Mouse (Mus musculus): ENCODE data around the gene Lin54.

Lin54 gene

GRCm38 (mm10) chr5:100500458-100500961, at the start of gene Lin54:
TSS of gene Lin54 (minus strand) at chr5:100500639.
- in situ Hi-C loops (cut with MboI; ENCODE audit: low pct_unique_long_range_greater_than_20kb in 1 of 2, low sequenced_read_pairs in 2 of 2, unreplicated experiment in 1 of 2): no loop called here

DNA sequence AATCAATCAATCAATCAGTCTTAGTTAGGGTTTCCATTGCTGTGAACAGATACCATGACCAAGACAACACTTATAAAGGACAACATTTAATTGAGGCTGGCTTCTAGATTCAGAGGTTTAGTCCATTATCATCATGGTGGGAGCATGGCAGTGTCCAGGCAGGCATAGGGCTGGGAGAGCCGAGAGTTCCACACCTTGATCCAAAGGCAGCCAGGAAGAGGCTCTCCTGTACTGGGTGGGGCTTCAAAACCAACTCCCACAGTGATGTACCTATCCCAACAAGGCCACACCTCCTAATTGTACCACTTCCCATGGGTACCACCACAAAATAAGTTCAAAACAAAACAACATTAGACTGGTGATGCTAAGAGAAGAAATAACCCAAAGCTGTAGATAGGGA, 49.7 kb upstream of the Lin54 start:
- in situ Hi-C loops (cut with MboI; ENCODE audit: low pct_unique_long_range_greater_than_20kb in 1 of 2, low sequenced_read_pairs in 2 of 2, unreplicated experiment in 1 of 2): loop anchor here in 1 of 2 experiments (10.0 kb wide), 1 partner anchor 115 kb away; no protein-coding TSS in a partner anchor

GRCm38 (mm10) chr5:100549311-100549710, 48.9 kb upstream of the Lin54 start:
- in situ Hi-C loops (cut with MboI; ENCODE audit: low pct_unique_long_range_greater_than_20kb in 1 of 2, low sequenced_read_pairs in 2 of 2, unreplicated experiment in 1 of 2): no loop called here

DNA sequence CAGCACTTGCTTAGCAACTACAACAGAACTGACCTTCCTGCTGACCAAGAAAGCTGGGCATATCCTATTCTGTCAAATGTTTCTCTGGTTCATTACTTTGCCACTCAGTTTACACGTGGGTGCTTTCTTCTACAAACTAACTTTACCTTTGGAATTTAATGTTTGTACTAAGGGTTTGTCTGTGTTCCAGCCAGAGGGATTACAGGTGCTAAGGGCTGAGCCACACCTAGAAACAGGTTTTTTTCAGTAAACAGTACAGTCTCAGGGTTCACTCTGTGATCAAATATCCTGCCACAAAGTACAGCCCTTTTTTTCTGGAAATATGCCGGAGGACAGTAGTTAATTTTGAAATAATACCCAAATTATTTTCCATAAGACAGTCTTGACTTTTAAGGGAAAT, 47.8 kb upstream of the Lin54 start:
- in situ Hi-C loops (cut with MboI; ENCODE audit: low pct_unique_long_range_greater_than_20kb in 1 of 2, low sequenced_read_pairs in 2 of 2, unreplicated experiment in 1 of 2): no loop called here

DNA sequence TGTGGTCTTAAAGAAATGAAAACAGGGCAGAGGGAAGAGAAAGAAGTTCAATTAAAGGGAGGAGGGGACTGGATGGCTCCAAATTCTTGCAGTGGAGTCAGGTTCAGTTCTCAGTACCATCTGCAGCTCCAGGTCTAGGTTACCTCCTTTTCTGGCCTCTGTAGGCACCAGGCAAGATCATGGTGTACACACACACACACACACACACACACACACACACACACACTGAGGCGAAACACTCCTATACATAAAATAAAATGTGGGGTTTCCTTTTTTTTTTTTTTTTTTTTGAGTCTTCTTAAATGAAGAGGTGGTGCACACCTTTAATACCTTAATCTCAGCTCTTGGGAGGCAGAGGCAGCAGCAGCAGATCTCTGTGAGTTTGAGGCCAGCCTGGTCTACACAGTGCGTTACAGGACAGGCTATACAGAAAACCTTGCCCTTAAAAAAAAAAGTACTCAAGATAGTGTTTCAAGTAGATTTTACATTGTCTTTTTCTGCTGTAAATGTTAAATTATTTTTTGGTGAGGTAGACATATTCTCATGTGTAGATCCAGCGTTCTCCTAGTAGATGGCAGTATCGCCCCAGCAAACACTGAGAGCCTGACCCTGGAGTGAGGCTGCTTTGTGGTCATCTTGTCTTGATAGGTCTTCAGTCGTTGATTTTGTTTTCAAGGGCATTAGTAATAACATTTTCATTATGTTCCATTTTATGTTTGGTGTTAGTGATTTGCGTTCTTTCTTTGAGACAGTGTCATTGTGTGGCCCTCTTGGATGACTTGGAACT, 46.0 kb upstream of the Lin54 start:
- in situ Hi-C loops (cut with MboI; ENCODE audit: low pct_unique_long_range_greater_than_20kb in 1 of 2, low sequenced_read_pairs in 2 of 2, unreplicated experiment in 1 of 2): no loop called here

DNA sequence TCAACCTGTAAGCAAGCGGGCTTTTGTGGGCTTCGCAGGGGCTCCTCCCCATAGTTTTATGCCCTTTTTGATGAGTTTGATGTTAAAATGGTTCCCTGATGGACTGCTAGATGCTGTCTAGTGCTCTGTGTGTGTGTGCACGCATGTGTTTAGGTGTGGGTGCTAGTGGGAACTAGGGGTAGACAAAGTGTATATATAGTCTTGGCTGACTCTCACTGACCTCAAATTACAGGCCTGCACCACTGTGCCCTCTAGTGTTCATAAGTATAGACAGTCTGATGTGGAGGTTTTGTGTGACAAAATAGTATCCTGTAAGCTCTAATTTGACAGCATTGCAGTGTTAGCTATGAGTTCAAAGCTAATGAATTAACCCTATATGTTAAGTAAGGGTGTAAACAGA, 36.2 kb upstream of the Lin54 start:
- in situ Hi-C loops (cut with MboI; ENCODE audit: low pct_unique_long_range_greater_than_20kb in 1 of 2, low sequenced_read_pairs in 2 of 2, unreplicated experiment in 1 of 2): no loop called here

- in situ Hi-C loops (cut with MboI; ENCODE audit: low pct_unique_long_range_greater_than_20kb in 1 of 2, low sequenced_read_pairs in 2 of 2, unreplicated experiment in 1 of 2): no loop called here
Measured at GRCm38 (mm10) chr5:100535826-100536225, 35.4 kb upstream of the Lin54 start.

DNA sequence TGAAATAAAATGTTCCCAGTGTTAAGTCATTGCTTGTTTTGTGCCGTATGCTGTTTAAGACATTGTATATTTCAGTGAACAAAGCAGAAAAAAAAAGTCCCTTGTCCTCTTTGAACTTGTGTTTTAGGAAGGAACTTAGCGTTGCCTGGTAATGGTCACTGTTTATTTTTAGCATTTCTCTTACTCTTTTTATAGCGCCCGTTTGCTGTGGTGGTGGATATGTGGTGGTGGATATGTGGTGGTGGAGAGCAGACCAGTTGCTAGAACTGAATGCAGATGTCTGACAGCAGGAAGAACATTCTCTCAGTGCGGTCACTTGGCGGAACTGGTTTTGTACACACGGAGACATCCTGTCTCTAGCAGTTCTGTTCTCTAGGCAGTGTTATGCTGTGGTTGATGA, 25.7 kb upstream of the Lin54 start:
- in situ Hi-C loops (cut with MboI; ENCODE audit: low pct_unique_long_range_greater_than_20kb in 1 of 2, low sequenced_read_pairs in 2 of 2, unreplicated experiment in 1 of 2): no loop called here

- in situ Hi-C loops (cut with MboI; ENCODE audit: low pct_unique_long_range_greater_than_20kb in 1 of 2, low sequenced_read_pairs in 2 of 2, unreplicated experiment in 1 of 2): no loop called here
Measured at GRCm38 (mm10) chr5:100525620-100526019, 25.2 kb upstream of the Lin54 start.

- in situ Hi-C loops (cut with MboI; ENCODE audit: low pct_unique_long_range_greater_than_20kb in 1 of 2, low sequenced_read_pairs in 2 of 2, unreplicated experiment in 1 of 2): no loop called here
Measured at GRCm38 (mm10) chr5:100524921-100525320, 24.5 kb upstream of the Lin54 start.

GRCm38 (mm10) chr5:100523331-100523730, 22.9 kb upstream of the Lin54 start:
- in situ Hi-C loops (cut with MboI; ENCODE audit: low pct_unique_long_range_greater_than_20kb in 1 of 2, low sequenced_read_pairs in 2 of 2, unreplicated experiment in 1 of 2): no loop called here

DNA sequence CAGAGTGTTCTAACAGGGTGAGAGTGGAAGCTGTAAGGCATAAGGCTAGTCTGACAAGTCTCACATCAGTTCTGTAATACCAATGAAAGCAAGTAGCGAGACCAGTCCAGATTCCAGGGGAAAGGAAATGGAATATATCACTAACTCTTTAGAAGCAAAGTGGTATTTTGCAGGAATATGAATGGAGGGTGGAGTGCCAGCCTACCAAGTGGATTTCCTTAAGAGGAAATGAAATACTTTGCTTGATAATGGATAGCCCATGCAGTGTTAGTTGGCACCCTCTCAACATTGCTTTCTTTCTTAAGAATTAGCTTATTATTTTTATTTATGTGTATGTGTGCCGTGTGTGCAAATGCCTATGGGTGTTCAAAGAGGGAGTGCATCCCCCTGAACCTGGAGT, 19.8 kb upstream of the Lin54 start:
- in situ Hi-C loops (cut with MboI; ENCODE audit: low pct_unique_long_range_greater_than_20kb in 1 of 2, low sequenced_read_pairs in 2 of 2, unreplicated experiment in 1 of 2): no loop called here

DNA sequence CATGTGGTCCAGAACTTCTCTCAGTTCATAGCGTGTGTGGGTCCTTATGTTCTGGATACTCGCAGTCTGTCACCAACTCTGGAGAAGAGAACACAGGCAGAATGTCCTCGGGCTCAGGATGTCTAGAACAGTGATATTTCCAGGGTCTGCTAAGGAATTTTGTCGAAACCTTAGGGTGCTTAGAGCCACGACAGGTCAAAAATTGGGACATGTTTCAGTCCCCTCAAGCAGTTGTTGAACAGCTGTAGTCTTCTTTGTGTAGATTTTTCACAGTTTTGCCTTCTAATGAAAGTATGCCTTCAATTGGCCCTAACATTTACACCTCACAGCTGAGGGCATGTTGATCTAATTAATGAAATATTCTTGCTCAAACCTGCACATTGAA, 18.6 kb upstream of the Lin54 start:
- in situ Hi-C loops (cut with MboI; ENCODE audit: low pct_unique_long_range_greater_than_20kb in 1 of 2, low sequenced_read_pairs in 2 of 2, unreplicated experiment in 1 of 2): no loop called here

- in situ Hi-C loops (cut with MboI; ENCODE audit: low pct_unique_long_range_greater_than_20kb in 1 of 2, low sequenced_read_pairs in 2 of 2, unreplicated experiment in 1 of 2): no loop called here
Measured at GRCm38 (mm10) chr5:100518049-100519026, 17.9 kb upstream of the Lin54 start, which contains the start of gene Cops4. TSS of gene Cops4 (plus strand) at chr5:100518309.

- in situ Hi-C loops (cut with MboI; ENCODE audit: low pct_unique_long_range_greater_than_20kb in 1 of 2, low sequenced_read_pairs in 2 of 2, unreplicated experiment in 1 of 2): no loop called here
Measured at GRCm38 (mm10) chr5:100512576-100512975, 12.1 kb upstream of the Lin54 start.

GRCm38 (mm10) chr5:100509247-100509646, 8.8 kb upstream of the Lin54 start:
- in situ Hi-C loops (cut with MboI; ENCODE audit: low pct_unique_long_range_greater_than_20kb in 1 of 2, low sequenced_read_pairs in 2 of 2, unreplicated experiment in 1 of 2): no loop called here

DNA sequence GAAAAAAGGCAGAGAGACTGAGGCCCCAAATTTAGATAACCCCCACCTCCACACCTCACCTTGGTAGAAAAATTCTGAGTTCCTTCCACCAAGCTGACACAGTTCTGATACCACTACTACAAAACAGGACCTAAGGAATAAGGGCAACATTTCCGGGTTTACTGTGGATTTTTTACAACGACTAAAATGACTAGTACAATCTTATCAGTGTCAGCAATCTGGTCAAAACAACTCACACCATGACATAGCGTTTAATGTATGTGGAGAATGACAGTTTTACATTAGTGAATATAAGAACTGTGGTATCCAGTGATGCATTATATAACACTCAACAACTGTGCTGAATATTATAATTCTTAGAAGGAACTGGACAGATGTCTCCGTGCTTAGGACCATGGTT, 828 bp upstream of the Lin54 start:
- in situ Hi-C loops (cut with MboI; ENCODE audit: low pct_unique_long_range_greater_than_20kb in 1 of 2, low sequenced_read_pairs in 2 of 2, unreplicated experiment in 1 of 2): no loop called here

- in situ Hi-C loops (cut with MboI; ENCODE audit: low pct_unique_long_range_greater_than_20kb in 1 of 2, low sequenced_read_pairs in 2 of 2, unreplicated experiment in 1 of 2): no loop called here
Measured at GRCm38 (mm10) chr5:100499831-100500304, 571 bp downstream of the Lin54 start.

DNA sequence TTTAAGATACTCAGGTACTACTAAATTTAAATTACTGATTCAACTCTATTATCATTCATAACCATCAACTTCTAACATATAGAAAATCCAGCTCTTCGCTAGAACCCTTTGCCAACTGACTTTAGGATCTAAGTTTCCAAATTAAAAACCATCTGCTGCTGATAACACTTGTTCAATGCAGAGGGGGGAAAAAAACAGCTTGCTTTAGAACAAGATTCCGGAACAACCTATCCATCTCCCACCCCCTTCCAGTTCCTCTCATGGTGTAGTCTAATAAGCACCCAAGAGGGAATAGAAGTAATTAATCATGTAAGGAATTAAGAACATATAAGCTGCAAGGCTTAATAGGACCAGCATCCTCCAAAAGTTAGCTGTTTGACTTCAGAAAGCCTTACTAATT, 1.2 kb downstream of the Lin54 start:
- in situ Hi-C loops (cut with MboI; ENCODE audit: low pct_unique_long_range_greater_than_20kb in 1 of 2, low sequenced_read_pairs in 2 of 2, unreplicated experiment in 1 of 2): no loop called here
